Comparison of ENCODE assay signal across 12 mouse cellular contexts in the genomic region with DNA sequence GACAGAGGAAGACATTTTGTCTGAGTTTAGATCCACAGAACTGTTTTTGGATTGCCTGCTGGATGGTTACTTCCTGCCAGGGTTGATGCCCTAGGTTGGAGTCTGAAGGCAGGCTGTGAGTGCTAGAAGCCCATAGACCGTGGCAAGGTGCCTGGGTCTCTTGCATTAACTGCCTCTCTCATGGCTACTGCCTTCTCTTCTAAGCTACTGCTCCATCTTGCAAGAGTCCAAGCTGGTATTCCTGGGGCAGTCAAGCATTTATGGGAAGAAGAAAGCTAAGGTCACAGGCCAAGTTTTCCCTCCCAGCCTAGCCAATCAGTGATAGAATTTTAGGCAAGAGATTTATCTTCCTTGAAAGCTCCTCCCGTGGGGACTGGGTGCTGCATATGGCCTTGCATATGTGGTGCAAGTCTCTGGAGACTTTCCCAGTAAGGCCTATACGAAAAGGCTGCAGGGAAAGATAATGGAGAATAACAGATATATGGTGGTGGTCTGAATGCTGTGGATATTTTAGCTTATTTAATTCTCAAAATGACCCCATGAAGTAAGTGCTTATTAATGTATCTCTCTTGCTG. TPM values are rescaled to one million over a fixed set of nuclear protein-coding genes. Genes with fewer than 3 reads are reported as not detected.
DNase-seq lines count a peak whose midpoint lies in the region; ATAC-seq and TF ChIP-seq lines count a peak whose summit lies in the region.
"Had no signal": no experiment of that assay in that cellular context is flagged by ENCODE, and none has a peak within 500 bp of the region (broad histone marks: within the 10 kb centered on the region; RNA-seq: fewer than 3 reads in every experiment).

No protein-coding gene starts in this region.

- no peaks in the 10 kb centered on the region for H3K36me3 ChIP-seq in forebrain, embryonic 13.5 days (ENCODE audit: poor library complexity, severe bottlenecking)
- no peaks in the 10 kb centered on the region for H3K36me3 ChIP-seq in forebrain, embryonic 11.5 days (ENCODE audit: control insufficient read depth, insufficient read depth, low read length)
- no peaks in the 10 kb centered on the region for H3K36me3 ChIP-seq in kidney, adult 2 months (ENCODE audit: control insufficient read depth, insufficient read depth, low read length)
- no peaks in the 10 kb centered on the region for H3K36me3 ChIP-seq in stomach, embryonic 14.5 days (ENCODE audit: control insufficient read depth, insufficient read depth, low read length)
- no peaks in the 10 kb centered on the region for H3K36me3 ChIP-seq in stomach, postnatal 0 days (ENCODE audit: control insufficient read depth, insufficient read depth, low read length)
- no peaks in the 10 kb centered on the region for H3K36me3 ChIP-seq in intestine, embryonic 16.5 days (ENCODE audit: control insufficient read depth, insufficient read depth, low read length)
- H3K36me3 ChIP-seq: heart, embryonic 10.5 days; midbrain, embryonic 13.5 days had no signal

- no peak overlapping the region for H3K9ac ChIP-seq in forebrain, embryonic 13.5 days
- H3K9ac ChIP-seq in forebrain, embryonic 11.5 days (ENCODE audit: low read length) = no peak overlapping the region
- H3K9ac ChIP-seq in stomach, embryonic 14.5 days (replicated peaks; ENCODE audit: low read depth, low read length) = no peak overlapping the region
- no peak overlapping the region for H3K9ac ChIP-seq in stomach, postnatal 0 days (ENCODE audit: low read length)
- H3K9ac ChIP-seq in intestine, embryonic 16.5 days (ENCODE audit: low read depth, low read length) = no peak overlapping the region
- H3K9ac ChIP-seq: midbrain, embryonic 13.5 days had no signal

- no peaks in the 10 kb centered on the region for H3K9me3 ChIP-seq in forebrain, embryonic 13.5 days (replicated peaks)
- H3K9me3 ChIP-seq in forebrain, embryonic 11.5 days (ENCODE audit: control insufficient read depth, low read length) = no peaks in the 10 kb centered on the region
- H3K9me3 ChIP-seq in stomach, embryonic 14.5 days (ENCODE audit: control insufficient read depth, low read depth, low read length) = no peaks in the 10 kb centered on the region
- no peaks in the 10 kb centered on the region for H3K9me3 ChIP-seq in stomach, postnatal 0 days (ENCODE audit: control insufficient read depth, low read length)
- no peaks in the 10 kb centered on the region for H3K9me3 ChIP-seq in intestine, embryonic 16.5 days (ENCODE audit: control insufficient read depth, low read length)
- H3K9me3 ChIP-seq: heart, embryonic 10.5 days; midbrain, embryonic 13.5 days had no signal

- 71% methylated on average over 3 of the region's 3 CpGs for WGBS in forebrain, embryonic 13.5 days
- WGBS in forebrain, embryonic 11.5 days = 82% methylated on average over 3 of the region's 3 CpGs
- WGBS in kidney, adult 2 months = 57% methylated on average over 3 of the region's 3 CpGs
- WGBS in stomach, embryonic 14.5 days = 52% methylated on average over 3 of the region's 3 CpGs
- 66% methylated on average over 3 of the region's 3 CpGs for WGBS in stomach, postnatal 0 days
- WGBS in intestine, embryonic 16.5 days = 60% methylated on average over 3 of the region's 3 CpGs

- no peak for ATAC-seq in forebrain, embryonic 13.5 days
- no peak for ATAC-seq in forebrain, embryonic 11.5 days (replicated peaks; ENCODE audit: low FRiP score)
- no peak for ATAC-seq in stomach, embryonic 14.5 days (ENCODE audit: insufficient number of reproducible peaks, insufficient read depth, low FRiP score, low read depth)
- no peak for ATAC-seq in stomach, postnatal 0 days (ENCODE audit: low FRiP score, low TSS enrichment)
- no peak for ATAC-seq in intestine, embryonic 16.5 days
- ATAC-seq: midbrain, embryonic 13.5 days had no signal

- no peaks in the 10 kb centered on the region for H3K27me3 ChIP-seq in forebrain, embryonic 13.5 days
- no peaks in the 10 kb centered on the region for H3K27me3 ChIP-seq in forebrain, embryonic 11.5 days (ENCODE audit: control insufficient read depth, insufficient read depth, low read length)
- H3K27me3 ChIP-seq in kidney, adult 2 months (replicated peaks; ENCODE audit: control insufficient read depth, insufficient read depth, low read length) = no peaks in the 10 kb centered on the region
- no peaks in the 10 kb centered on the region for H3K27me3 ChIP-seq in stomach, embryonic 14.5 days (ENCODE audit: control insufficient read depth, insufficient read depth, low read length)
- H3K27me3 ChIP-seq in stomach, postnatal 0 days (ENCODE audit: control insufficient read depth, insufficient read depth, low read length) = no peaks in the 10 kb centered on the region
- no peaks in the 10 kb centered on the region for H3K27me3 ChIP-seq in intestine, embryonic 16.5 days (replicated peaks; ENCODE audit: control insufficient read depth, insufficient read depth, low read length)
- H3K27me3 ChIP-seq: midbrain, embryonic 13.5 days had no signal

- no peak overlapping the region for H3K4me2 ChIP-seq in forebrain, embryonic 13.5 days
- H3K4me2 ChIP-seq in forebrain, embryonic 11.5 days (ENCODE audit: low read depth, low read length, severe bottlenecking) = no peak overlapping the region
- H3K4me2 ChIP-seq in stomach, embryonic 14.5 days (replicated peaks; ENCODE audit: low read depth, low read length) = no peak overlapping the region
- no peak overlapping the region for H3K4me2 ChIP-seq in stomach, postnatal 0 days (replicated peaks; ENCODE audit: low read depth)
- H3K4me2 ChIP-seq in intestine, embryonic 16.5 days (ENCODE audit: low read depth, low read length) = no peak overlapping the region
- H3K4me2 ChIP-seq: midbrain, embryonic 13.5 days had no signal

- DNase-seq in forebrain, embryonic 11.5 days (ENCODE audit: low spot score) = no peak
- DNase-seq in kidney, adult 2 months = peak; percentile 34
- DNase-seq in kidney, adult 9 months = no peak
- no peak for DNase-seq in stomach, postnatal 0 days (ENCODE audit: low spot score)
- DNase-seq in embryo, embryonic 10 days (ENCODE audit: low spot score) = no peak
- DNase-seq: lung, adult 2 months; spleen, adult 18-20 months had no signal

- no peak for TF ChIP-seq POLR2A in kidney, adult 2 months (IDR thresholded peaks at IDR 0.05; ENCODE audit: low read depth, low read length)

- H3K27ac ChIP-seq in forebrain, embryonic 13.5 days = peak overlapping the region; percentile 53
- H3K27ac ChIP-seq in forebrain, embryonic 11.5 days (ENCODE audit: low read depth, low read length) = no peak overlapping the region
- no peak overlapping the region for H3K27ac ChIP-seq in kidney, adult 2 months (ENCODE audit: insufficient read depth, low read depth, low read length)
- H3K27ac ChIP-seq in stomach, embryonic 14.5 days (ENCODE audit: low read length) = peak overlapping the region; percentile 69; the same call in 1 of the 2 replicates
- no peak overlapping the region for H3K27ac ChIP-seq in stomach, postnatal 0 days (replicated peaks)
- H3K27ac ChIP-seq in intestine, embryonic 16.5 days (ENCODE audit: low read length) = 0 out of 2 replicates have a peak overlapping the region, but pooled peaks have one; percentile 8
- H3K27ac ChIP-seq: heart, embryonic 10.5 days had no signal

- peaks cover 40% of the 10 kb centered on the region for H3K4me1 ChIP-seq in forebrain, embryonic 13.5 days
- peaks cover 6% of the 10 kb centered on the region; the same call in 1 of the 2 replicates for H3K4me1 ChIP-seq in forebrain, embryonic 11.5 days (replicated peaks; ENCODE audit: control insufficient read depth, insufficient read depth, low read length)
- peaks cover 28% of the 10 kb centered on the region for H3K4me1 ChIP-seq in kidney, adult 2 months (ENCODE audit: control insufficient read depth, insufficient read depth, low read length)
- peaks cover 36% of the 10 kb centered on the region for H3K4me1 ChIP-seq in stomach, embryonic 14.5 days (ENCODE audit: control insufficient read depth, insufficient read depth, low read length)
- peaks cover 6% of the 10 kb centered on the region; the same call in 1 of the 2 replicates for H3K4me1 ChIP-seq in stomach, postnatal 0 days (replicated peaks; ENCODE audit: control insufficient read depth, insufficient read depth)
- H3K4me1 ChIP-seq in intestine, embryonic 16.5 days (ENCODE audit: control insufficient read depth, insufficient read depth, low read length) = peaks cover 31% of the 10 kb centered on the region

- TF ChIP-seq CTCF in kidney, adult 2 months (conservative IDR thresholded peaks at IDR 0.05; ENCODE audit: insufficient read depth, insufficient read length, low read depth, low read length) = no peak
- no peak for TF ChIP-seq CTCF in stomach, postnatal 0 days (IDR thresholded peaks at IDR 0.05; ENCODE audit: low read depth)

- no peak overlapping the region for H3K4me3 ChIP-seq in forebrain, embryonic 13.5 days
- no peak overlapping the region for H3K4me3 ChIP-seq in forebrain, embryonic 11.5 days (ENCODE audit: low read depth, low read length)
- no peak overlapping the region for H3K4me3 ChIP-seq in kidney, adult 2 months (ENCODE audit: insufficient read depth, low read depth, low read length)
- H3K4me3 ChIP-seq in stomach, embryonic 14.5 days (ENCODE audit: low read depth, low read length) = no peak overlapping the region
- no peak overlapping the region for H3K4me3 ChIP-seq in stomach, postnatal 0 days (ENCODE audit: low read depth, low read length)
- no peak overlapping the region for H3K4me3 ChIP-seq in intestine, embryonic 16.5 days (ENCODE audit: low read length)
- H3K4me3 ChIP-seq: heart, embryonic 10.5 days; midbrain, embryonic 13.5 days had no signal

- no peak for TF ChIP-seq EP300 in stomach, postnatal 0 days (optimal IDR thresholded peaks at IDR 0.05)

RNA-seq across cellular contexts. Expression of gene Itpkb, which starts 36.8 kb away (rescaled TPM):
- 2.3 and 2.5 TPM in 2 replicates for polyA plus RNA-seq in forebrain, embryonic 13.5 days (2015; fragmentation: Nextera tagmentation; extraction: Ambion mirVana)
- polyA plus RNA-seq in forebrain, embryonic 11.5 days (2014; fragmentation: Nextera tagmentation; extraction: Ambion mirVana) = 3.0 and 3.2 TPM in 2 replicates
- polyA plus RNA-seq in kidney, adult 2 months (2012; rRNA removed) = 14.1 and 14.9 TPM in 2 replicates
- polyA plus RNA-seq in stomach, embryonic 14.5 days (2014; fragmentation: Nextera tagmentation; extraction: Ambion mirVana) = 10.4 and 10.9 TPM in 2 replicates
- polyA plus RNA-seq in stomach, postnatal 0 days (2015; fragmentation: Nextera tagmentation; extraction: Ambion mirVana) = 3.7 and 4.0 TPM in 2 replicates
- 5.1 TPM in 2 replicates for polyA plus RNA-seq in intestine, embryonic 16.5 days (2015; fragmentation: Nextera tagmentation; extraction: Ambion mirVana)

Comparison
In these comparisons a context has a peak if more than half of its experiments do, and no peak if none do; other contexts are left out.
1. H3K27ac ChIP-seq: peak in forebrain, embryonic 13.5 days (single experiment), stomach, embryonic 14.5 days (single experiment) and intestine, embryonic 16.5 days (single experiment); none in forebrain, embryonic 11.5 days (single experiment), kidney, adult 2 months (single experiment) and stomach, postnatal 0 days (single experiment).